Mouse (Mus musculus) G1E (cell line): ENCODE data around the gene C130032M10Rik.

Experiments
- CTCF ChIP-seq: IDR thresholded peaks from 2 replicates; pipeline ENCODE4 v1.5.1; 2012; ENCODE audit warnings: low read depth, low read length, inconsistent platforms, mixed read lengths
- POLR2AphosphoS5 ChIP-seq: IDR thresholded peaks from 2 replicates; pipeline ENCODE4 v1.6.1; 2012; ENCODE audit warnings: low read depth, low read length, inconsistent platforms; ENCODE audit not compliant: insufficient replicate concordance
- TAL1 ChIP-seq: conservative IDR thresholded peaks from 2 replicates; pipeline ENCODE4 v1.6.1; 2012; ENCODE audit warnings: low read depth, low read length, inconsistent platforms, mixed read lengths

DNA sequence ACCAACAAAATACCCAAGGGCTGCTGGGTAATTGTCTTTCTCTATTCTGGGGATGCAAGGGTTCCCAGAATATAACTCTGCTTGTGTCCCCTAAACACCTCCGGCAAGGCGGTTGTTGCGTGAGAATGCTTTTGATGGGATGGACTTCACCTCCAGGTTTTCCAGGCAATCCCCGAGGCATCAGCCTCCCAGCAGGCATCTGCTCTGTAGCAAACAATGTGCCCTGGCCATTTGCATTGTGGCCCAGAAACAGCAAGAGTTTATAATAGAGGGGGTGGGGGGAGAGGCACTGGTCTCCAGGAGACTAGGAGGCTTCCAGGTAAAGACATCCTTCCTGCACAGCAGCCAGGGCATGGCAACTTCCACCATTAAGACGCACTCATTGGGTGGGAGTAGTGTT lies 33.6 kb downstream of the C130032M10Rik start:
- TF ChIP-seq POLR2AphosphoS5: no peak
- TF ChIP-seq CTCF: no peak
- TF ChIP-seq TAL1: no peak
